Mouse (Mus musculus) embryo, embryonic 11.5 days (tissue): ENCODE results near the gene Gm28308.

Experiments
- DNase-seq: peaks from one replicate; pipeline ENCODE4 v3.0.0-alpha.2; 2012; ENCODE audit warnings: low read depth, low spot score

Gene Gm28308

GRCm38 (mm10) chr6:52213119-52213986 lies at the start of gene Gm28308, which contains the start of gene Hoxa3:
Gene Gm28308, minus strand, starts transcription at chr6:52213339.
Gene Hoxa3, minus strand, starts transcription at chr6:52213336.
- DNase-seq: no peak

DNA sequence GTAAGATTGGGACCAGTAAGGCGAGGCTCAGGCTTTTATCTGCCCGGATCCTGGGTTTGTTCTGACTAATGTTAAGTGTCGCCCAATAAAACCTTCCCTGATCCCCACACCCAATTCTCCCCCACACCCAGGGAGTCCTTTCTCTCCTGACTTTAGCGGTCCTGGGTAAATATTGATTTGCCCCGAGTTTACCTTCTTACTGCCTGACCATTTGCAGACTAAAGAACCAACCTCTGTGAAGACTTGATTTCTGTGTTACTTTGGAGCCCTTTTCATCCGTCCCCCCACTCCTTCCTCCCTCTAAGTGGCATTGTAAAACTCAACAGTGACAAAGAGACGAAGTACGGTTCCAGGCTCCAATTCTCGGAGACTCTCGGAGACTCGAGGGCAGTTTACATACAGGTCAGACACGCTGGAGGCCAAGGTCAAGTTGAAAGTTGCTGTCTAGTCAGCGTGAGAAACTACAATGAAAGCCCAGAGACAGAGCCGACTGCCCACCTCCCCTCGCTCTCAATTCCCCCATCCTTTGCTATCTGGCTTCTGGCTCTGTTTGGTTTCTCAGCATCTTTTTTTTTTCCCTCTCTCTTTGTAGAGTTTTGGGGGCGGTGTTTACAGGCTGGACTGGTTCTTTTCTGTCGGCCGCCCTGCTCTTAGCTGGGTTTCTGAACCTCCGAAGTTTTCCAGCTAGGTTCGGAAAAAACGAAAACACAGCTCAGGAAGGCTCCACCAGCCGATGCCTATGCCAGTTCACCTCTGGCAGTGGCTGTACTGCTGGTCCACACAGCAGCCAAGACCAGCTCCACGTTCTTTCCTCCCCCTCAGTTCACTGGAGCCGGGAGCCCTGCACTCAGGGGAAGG lies 49.6 kb upstream of the Gm28308 start:
- DNase-seq: no peak

- no peak for DNase-seq
Measured at GRCm38 (mm10) chr6:52261751-52262462, 48.8 kb upstream of the Gm28308 start.

GRCm38 (mm10) chr6:52260654-52261575 lies 47.8 kb upstream of the Gm28308 start, which contains the start of gene Hoxa13:
Gene Hoxa13, minus strand, starts transcription at chr6:52260880.
- no peak for DNase-seq

- DNase-seq: no peak
Measured at GRCm38 (mm10) chr6:52259811-52260261, 46.7 kb upstream of the Gm28308 start.

GRCm38 (mm10) chr6:52259081-52259790 lies 46.1 kb upstream of the Gm28308 start:
- no peak for DNase-seq

- peak; percentile 77 for DNase-seq
Measured at GRCm38 (mm10) chr6:52256956-52257355, 43.8 kb upstream of the Gm28308 start.

DNA sequence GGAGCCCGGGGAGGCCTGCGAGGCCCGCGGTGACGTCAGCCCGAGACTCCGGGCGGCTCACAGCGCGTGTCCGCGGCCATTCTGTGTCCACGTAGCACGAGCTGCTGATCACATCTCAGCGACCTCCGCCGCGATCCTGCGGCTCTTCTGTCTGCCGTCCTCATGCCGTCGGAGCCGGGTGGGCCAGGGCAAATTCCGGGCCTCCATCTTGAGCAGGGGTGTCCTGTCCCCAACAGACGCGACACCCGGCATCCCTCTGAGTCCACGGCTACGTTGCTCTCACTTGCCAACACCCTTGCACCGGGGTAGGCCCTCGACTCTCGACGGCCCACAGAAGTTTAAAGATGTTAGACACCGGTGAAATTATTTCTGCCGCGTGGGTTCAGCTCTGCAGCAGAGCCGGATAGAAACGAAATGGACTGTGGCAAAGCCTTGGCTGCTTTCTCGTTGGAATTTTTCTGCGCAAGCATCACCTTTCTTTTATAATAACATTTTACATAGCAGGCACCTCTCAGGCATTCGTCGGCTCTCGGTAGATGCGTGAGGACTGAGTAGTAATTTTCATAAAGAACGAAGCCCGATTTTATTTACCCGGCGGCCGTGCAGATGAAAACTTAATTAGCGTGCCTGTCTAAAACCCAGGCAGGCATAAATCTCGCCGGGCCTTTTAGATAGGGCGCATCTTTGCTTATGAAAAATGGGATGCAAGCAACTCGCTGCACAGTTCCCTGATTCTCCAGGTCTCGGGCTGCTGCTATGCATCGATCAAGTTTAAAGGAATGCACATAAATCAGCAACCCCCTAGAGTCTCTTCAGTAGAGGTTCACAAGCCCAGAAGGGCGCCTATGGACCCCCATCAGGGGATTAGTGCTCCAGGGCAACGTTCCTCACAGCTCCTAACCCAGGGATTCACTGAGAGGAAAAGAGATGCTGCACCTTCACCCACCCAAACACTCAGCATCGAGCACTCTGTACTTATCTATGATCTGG lies 40.7 kb upstream of the Gm28308 start:
- DNase-seq: no peak

DNA sequence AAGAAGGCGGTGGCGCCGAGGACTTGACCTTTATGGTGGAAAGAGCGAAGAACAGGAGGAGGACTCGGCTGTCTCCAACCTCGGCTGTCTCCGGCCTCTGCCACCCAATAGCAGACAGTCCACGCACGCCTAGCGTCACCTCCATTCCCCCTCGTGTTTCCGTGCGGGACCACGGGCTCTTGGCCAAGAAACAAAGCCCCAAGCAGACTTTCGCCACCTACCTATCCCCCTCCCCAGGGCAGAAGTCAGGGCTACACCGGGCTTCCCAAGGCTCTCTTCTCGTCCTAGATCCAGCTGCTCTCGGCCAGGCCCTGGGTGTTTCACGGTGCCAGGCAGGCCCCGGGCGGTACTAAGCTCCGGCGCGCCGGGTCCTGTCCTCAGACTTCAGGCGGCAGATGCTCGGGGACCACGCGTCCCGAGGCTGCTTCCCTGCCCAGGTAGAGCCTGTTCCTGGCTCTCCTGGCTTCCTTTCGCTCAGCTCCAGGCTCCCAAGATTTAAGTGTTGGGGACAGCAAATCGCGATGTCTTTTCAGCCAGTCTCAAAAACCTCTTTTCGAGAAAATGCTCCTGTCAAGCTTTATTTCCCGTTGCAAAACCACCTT lies 39.7 kb upstream of the Gm28308 start:
- DNase-seq: no peak

DNA sequence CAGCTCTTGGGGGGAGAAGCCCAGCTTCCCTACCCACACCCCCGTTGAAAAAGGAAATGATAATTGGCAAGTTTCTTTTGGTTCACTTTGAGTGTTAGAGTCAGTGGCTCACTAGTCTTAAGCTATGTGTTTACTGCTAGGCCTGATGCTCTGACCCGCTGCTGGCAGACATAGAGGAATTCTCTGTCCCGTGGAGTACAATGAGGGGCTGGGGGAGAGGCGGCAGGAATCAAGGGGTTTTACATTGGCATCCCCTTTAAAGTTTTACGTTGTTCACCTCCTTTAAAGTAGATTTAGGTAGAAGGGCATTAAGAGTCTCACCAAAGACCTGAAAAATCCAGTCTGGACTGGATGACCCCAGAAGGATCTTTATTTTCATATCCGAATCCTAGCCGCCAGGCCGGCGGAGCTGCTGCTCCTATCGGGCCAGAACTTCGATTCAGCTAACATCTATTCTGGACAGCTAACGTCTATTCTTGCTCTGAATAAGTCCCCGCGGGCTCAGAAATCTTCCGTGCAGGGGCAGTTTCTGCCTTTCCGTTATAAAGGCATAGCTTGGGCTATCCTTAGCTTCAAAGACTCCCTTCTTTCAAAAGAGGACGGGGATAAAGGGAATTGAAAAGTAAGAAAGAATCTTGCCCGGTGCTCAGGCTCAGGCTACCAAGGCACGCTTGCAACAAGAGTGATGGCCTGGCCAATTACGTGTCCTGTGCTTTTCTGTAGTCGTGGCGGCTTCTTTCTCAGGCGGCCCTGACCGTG lies 39.1 kb upstream of the Gm28308 start:
- DNase-seq: no peak

GRCm38 (mm10) chr6:52251177-52251879 lies 38.2 kb upstream of the Gm28308 start:
- DNase-seq: no peak

DNA sequence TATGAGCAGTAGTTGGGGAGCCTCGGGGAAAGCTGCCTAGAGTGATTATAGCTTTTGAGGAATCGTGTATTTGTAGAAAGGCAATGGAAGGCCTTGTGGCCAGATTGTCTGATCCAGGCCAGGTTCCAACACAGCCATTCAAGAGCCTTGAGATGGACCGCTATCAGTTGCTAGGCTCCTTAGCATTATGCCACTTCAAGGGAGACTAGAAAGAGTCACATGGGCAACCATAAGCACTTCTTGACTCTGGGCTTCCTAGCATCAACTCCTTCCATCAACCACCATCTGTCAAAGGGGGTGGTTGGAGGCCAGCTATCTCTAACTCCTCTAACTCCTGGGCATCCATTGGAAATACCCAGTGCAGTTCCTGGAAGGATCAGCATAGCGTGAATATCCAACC lies 36.7 kb upstream of the Gm28308 start:
- DNase-seq: no peak

- DNase-seq: no peak
Measured at GRCm38 (mm10) chr6:52249415-52249738, 36.2 kb upstream of the Gm28308 start.

- DNase-seq: no peak
Measured at GRCm38 (mm10) chr6:52248638-52249414, 35.7 kb upstream of the Gm28308 start.

GRCm38 (mm10) chr6:52247766-52248637 lies 34.9 kb upstream of the Gm28308 start:
- DNase-seq: no peak
